Mouse (Mus musculus) large intestine, adult 2 months (tissue): ENCODE results near the gene Bcar3. TPM values are rescaled to one million over a fixed set of nuclear protein-coding genes. Genes with fewer than 3 reads are reported as not detected.

Source experiments
- DNase-seq: peaks from one replicate; pipeline ENCODE4 v3.0.0-alpha.2; 2012; ENCODE audit warnings: low read depth, low spot score
- WGBS: fragments of 180-500 bp; shearing (Covaris S2); methylation state at CpG from one replicate; pipeline ENCODE4 v1.1.7; 2018; 5-methylcytosine and 5-hydroxymethylcytosine counted together
- polyA plus RNA-seq: library from polyadenylated mRNA; depleted of rRNA; stranded (reverse); fragments of >200 nt; gene quantifications from 2 replicates; pipeline ENCODE4 v1.2.3, GENCODE M21; 2012

Gene Bcar3
- polyA plus RNA-seq, 1 experiment: 50.9 TPM

DNA sequence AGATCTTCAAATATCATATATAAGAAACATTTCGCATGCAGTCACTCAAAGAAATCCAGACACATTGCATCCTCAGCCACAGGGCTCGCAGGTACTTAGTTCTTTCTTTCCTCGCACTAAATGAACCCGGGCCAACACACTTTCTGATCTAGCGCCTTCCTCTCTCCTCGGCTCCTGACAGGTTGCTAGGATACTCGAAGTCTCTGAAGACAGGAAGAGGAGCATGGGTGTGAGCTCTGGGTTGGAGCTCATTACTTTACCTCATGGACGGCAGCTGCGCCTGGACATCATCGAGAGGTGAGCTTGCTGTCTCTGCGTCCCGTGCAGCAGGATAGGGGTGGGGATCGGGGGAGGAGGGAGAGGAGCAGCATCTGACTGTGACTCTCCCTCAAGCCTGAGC is 225.1 kb downstream of the Bcar3 start:
- DNase-seq: no peak
- WGBS: 79% methylated on average over 13 of the region's 13 CpGs

DNA sequence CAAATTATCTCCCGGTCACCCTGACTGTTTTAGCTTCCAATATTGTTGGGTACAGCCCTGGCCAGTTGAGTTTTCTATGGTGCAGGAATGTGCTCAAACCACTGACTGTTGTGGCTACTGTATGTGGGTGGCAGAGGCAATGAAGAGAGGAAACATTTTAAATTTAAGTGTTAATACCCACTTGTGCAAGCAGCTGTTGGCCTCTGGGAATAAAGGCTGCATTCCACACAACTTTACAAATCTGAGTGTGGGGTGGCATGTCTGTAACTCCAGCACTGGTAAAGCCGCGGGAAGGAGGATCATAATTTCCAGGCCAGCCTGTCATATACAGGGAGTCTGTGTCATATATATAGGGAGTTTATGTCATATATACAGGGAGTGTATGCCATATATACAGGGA is 226.4 kb downstream of the Bcar3 start:
- 84% methylated on average over 3 of the region's 3 CpGs for WGBS
- no peak for DNase-seq

DNA sequence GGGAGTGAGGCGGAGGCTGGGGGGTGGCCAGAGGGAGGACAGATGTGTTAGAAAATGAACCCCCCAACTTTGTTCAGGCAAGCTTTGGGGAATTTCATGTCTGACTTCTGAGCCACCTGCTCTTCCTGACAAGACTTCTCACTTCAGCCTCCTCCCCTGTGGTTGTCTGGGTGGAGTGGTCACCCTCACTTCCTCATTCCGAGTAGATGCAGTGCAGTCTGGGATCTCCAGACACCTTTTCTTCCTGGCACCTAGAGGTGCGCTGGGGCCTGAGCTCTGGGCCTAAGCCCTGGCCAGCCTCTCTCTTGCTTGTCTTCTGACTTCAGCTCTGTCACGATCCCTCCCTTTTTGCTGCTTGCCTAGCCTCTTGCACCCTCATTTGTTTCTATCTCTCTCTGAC is 226.9 kb downstream of the Bcar3 start:
- 71% methylated on average over 4 of the region's 4 CpGs for WGBS
- no peak for DNase-seq

DNA sequence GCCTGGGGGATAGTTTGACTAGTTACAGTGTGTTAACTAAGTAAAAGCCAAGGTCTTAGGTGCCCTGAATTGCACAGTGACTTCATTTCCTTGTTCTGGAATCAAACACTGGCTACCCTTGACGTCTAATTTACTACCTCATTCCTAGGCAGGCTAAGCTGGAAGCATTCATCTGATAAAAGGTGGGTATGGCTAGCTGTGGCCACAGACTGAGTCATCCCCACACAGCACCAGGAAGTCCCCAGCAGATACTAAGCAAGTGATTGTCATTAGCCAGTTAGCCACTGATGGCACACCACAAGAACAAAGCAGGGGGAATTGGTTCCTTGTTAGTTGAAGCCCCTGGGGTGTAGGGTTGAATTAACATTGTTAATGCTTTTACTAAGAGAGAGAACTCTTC is 227.4 kb downstream of the Bcar3 start:
- WGBS: 19% methylated on average over 1 of the region's 1 CpGs
- no peak for DNase-seq

DNA sequence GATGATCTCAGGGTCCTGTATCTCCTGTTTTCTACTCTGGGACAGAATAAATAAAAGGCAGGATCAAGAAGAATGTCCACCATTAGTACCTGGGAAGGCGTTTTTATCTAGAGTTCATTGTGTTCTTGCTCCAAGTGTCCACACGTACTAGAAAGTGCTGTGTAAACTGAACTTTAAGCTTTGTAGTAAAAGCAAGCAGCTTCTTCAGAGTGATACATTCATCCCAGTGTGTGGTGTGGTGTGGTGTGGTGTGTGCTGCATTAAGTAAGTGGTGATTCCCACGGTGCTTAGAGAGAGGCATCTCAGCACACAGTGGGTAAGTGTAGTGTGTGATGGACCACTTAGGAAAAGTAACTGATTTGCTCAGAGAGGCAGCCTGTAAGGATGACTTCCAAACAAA is 234.5 kb downstream of the Bcar3 start:
- DNase-seq: no peak

DNA sequence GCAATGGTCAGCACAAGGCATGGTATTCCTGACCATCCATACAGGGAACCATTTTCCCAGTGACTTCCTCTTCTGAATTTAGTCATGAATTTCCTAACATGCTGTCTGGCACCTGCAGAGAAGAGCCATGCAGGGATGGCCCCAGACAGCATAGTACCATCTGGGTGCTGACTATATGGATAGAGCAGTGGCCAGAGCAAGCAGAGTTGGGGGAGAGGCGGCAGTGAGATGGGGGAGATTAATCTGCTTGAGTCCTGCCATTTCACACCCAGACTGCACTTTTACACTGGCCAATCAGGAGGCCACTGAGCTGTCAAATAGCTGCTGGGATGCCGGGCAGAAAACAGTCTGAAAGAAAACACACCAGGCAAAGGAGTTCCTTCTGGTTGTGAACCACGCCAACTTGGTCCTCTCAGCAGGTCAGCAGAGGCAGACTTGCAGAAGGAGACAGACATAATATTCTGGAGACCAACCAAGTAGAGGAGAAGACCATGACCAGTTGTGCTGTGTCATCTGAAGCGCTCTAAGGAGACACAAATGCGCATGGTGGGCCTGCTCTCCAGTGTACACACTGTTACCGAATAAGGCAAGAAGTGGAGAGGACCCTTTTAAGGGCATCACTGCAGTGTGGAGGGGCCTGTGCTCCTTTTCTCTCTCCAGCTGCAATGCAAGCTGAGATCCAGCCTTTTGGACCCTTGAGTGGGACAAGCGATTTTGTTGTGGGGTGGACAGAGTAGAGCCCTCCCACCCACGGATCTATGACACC is 242.2 kb downstream of the Bcar3 start:
- WGBS: 84% methylated on average over 8 of the region's 8 CpGs
- no peak for DNase-seq

More for the DNA sequence above, 234.5 kb downstream of the Bcar3 start:
- WGBS: 51% methylated on average over 3 of the region's 3 CpGs

DNA sequence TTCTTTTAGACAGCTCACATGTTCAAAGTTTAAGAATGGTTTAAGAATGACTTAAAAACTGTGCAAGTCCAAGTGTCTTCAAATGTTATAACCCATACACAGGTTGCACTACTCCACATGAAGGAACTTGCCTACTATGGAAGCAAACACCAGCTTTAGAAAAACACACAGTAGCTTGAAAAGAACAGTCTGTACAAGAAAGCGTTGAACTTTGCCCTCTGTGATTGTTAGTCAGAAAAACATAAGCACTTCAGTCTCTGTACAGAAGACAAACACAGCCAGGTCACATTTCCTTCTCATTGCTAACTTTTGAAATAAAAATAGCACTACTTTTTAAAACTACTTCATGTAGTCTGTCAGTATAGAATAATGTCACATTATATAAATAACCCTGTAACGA is 244.9 kb downstream of the Bcar3 start:
- no peak for DNase-seq
- WGBS: 39% methylated on average over 2 of the region's 2 CpGs

DNA sequence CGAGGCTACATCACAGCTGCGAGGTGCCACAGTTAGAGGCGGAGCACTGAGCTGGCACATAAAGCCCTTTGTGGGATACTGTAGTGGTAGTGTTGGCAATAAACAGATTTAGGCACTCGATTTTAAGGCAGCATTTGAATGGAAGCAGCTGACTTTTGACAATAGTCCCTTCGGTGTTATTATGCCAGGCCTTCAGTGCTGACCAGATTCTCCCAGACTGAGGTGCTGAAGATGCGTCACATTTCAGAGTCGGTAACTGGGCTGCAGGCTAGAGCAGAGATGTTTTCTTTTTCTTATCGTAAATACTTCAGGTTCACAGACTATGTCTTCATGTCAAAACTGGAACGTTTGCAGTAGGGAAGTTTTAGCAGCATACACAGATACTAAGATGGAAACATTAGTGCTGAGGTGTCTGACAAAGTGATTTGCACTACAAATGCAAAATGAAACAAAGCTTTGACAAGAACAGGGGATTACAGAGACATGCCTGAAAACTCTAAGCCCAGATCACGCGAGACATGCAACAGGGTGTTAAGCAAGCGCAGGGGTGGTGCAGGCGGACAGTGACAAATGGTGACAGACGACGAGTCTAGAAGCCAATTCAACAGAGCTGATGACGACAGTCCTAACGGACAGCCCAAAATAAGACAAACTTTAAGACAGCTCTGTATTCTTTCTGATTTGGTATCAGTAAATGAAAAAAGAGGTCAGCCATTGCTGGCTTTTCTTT is 246.2 kb downstream of the Bcar3 start:
- DNase-seq: no peak
- 77% methylated on average over 17 of the region's 17 CpGs for WGBS

DNA sequence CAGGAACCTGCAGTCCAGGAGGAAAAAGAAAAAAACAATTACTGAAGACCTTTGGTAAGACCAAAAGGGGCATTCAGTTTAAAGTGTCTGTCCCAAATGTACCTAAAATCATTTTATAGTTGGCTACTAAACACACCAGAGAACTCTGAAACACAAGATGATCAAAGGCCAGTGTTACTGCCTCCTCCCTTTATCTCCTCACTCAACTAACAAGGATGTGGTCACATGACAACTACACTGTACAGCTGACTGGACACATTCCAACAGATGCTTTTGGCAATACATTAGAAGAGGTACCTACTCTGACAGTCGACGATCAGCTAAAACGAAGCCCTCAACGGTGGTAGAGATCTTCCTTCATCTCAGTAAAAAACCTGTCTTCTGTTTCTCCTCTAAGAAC is 247.0 kb downstream of the Bcar3 start:
- no peak for DNase-seq
- WGBS: 61% methylated on average over 4 of the region's 4 CpGs

DNA sequence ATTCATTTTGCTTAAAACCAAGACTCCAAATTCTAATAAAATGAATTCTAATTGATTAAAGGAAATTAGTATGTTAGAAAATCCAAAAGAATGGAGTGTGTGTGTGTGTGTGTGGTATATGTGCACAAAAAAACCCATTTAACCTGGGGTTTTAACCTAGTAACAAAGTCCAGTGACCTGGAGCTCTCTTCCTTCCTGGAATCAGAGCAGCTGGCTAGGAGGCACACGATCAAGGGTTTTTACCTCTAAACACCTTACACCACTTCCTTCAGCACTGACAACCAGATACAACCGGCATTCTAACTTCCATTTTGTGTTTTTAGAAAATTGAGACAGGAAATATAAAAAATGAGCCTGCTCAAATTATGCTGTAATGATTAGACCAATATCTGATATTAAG is 251.4 kb downstream of the Bcar3 start:
- DNase-seq: no peak

DNA sequence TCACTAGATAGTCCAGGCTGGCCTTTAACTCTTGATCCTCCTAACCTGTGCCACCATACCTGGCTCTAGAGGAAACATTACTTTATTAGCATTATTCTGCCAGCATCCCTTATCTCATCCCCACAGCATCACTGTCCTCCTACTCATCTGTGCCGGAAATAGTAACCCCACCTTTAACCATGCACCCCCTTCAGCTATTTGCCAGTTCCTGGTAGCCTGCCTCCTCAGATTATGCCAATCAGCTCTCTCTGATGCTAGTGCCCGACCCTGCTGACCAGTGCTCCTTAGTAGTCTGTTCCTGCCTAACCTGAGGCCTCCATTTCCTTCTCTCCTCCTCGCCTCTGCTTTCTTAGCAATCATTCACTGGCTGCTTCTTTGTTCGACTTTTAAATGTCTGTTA is 253.5 kb downstream of the Bcar3 start:
- WGBS: 75% methylated on average over 4 of the region's 4 CpGs
- no peak for DNase-seq

More for the DNA sequence above, 251.4 kb downstream of the Bcar3 start:
- WGBS: 57% methylated on average over 2 of the region's 2 CpGs

DNA sequence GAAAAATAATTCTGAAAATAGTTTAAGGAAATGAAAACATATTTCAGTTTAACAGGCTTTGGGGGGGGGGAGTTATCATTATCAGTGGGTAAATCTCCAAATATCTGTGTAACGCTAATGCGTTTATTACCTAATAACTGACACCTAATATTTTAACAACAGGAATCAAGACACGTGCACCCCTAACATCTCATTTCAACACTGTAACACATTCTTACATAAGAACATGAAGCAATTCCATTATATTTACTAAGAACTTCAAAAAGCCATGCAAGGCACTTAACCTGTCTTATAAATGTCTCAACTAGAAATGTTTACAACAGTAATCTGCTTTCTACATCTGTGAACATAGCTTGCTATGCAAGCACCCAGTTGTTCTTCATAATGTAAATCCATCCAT is 257.2 kb downstream of the Bcar3 start:
- DNase-seq: no peak
- 92% methylated on average over 3 of the region's 3 CpGs for WGBS

DNA sequence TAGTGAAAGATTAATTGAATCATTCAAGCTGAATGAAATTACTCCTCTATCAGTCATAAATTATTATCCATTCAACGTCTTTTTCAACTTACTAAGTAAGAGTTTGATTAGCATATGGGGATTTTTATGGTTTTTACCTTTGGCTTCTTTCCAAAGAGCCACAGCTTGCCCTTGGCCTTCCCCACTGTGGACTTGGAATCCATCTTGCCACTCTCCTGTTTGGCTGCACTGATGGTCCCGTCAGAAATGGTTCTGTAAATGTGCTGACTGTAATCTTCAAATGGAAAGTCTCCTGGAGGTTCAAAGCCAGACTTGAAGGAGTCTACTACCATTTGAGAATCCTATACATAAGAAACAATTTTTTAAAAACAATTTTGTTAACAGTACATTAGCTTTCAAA is 263.8 kb downstream of the Bcar3 start:
- no peak for DNase-seq
- 49% methylated on average over 2 of the region's 2 CpGs for WGBS

DNA sequence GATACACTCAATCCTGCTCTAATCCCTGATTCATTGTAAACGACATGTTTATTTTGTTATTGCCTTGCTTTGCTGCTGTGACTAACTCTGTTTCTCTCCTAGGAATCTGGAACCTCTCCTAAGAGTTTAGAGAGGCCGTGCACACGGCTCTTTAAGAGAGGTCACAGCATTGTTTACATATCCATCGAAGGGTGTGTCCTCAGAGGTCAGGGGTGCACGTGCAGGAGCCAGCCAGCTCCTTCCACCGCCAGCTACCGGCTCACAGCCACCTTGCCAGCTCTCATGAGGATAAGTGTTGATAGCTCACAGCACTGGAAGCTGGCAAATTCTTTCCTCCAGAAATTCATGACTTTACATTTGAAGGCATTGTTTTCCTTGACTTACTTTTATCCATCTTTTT is 271.3 kb downstream of the Bcar3 start:
- peak; percentile 35 for DNase-seq
- WGBS: 19% methylated on average over 7 of the region's 7 CpGs

DNA sequence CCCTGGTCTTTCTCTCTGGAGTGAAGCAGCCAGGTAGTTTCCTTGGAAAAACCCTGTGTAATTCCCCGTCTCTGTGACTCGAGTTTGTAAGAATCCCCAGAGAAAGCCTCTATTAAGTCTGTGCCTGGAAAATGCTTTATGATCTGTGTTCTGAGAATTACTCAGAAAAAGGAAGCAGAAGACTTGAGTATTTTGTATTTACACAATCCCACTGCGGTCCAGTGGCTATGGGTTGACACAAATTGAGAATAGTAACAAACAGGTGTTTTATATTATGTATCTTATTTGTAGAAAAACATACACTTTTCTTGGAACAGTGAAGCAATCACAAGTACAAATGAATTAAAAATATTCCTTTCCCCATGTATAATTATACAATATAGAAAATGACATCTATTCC is 272.2 kb downstream of the Bcar3 start:
- DNase-seq: no peak
- 57% methylated on average over 3 of the region's 3 CpGs for WGBS

DNA sequence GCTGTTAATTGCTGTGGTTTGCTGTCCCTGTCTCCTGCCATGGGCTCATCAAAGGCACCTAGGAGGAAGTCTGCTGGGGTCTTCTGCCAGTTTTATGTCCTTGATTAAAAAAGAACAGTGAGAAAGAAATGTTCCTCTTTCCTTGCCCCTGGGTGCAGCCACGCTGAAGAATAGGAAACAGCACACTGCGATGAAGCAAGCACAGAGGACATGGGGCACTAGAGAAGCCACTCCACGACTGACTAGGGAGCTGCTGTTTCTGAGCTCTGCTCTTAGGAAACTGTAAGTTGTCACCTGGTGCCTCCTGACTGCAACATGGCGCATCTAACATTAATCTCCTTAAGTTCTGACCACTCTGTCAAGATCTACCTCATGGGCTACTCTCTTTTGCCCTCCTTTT is 272.6 kb downstream of the Bcar3 start:
- no peak for DNase-seq
- 62% methylated on average over 4 of the region's 4 CpGs for WGBS

DNA sequence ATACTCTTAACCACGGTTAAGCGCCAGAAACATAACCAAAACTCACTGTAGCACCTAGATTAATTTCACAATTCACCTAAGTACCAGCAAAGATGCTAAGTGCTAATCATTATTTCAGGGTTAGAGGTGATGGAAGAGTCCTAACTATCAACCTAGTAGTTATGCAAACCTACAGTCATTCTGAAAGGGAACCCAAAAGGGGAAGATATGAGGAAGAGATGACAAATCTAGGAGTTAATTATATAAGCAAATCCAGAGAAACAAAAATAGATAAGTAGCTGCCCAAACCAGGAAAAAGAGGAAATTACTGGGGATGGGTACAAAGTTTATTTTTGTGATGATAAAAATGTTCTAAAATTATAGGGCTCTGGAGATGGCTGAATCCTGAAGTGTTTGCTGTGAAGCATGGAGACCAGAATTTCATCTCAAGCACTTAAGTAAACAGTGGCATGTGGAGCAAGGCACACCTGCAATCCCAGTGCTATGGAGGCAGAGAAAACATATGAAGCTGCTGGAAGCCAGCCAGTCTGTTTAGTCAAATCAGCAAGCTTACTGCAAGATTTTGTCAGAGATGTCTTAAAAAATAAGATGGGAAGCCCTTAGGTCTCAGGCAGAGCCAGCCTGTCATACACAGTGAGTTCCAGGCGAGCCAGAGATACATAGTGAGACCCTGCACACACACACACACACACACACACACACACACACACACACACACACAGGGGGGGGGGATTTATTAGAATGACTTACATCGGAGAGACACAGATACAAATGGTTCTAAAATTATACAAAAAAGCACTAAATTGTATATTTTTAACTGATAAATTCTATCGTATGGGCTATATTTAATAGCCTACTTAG is 279.7 kb downstream of the Bcar3 start:
- WGBS: 90% methylated on average over 5 of the region's 5 CpGs
- no peak for DNase-seq

DNA sequence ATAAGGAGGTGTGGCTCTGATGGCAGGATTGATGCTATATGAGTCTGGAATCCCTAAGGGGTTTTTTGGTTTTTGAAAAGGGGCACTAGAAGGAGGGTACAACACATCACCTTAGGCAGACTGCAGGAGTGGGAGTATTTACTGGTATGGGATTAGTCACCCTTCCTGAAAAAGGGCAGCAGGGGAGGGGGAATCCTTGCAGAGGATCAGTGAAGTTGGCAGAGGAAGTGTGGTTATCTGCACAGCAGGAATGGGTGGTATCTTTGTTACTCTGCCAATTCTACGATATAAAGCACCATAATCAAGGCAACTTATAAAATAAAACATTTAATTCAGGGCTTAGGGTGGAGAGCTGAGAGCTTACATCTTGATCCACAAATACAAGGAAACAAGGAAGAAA is 281.0 kb downstream of the Bcar3 start:
- DNase-seq: no peak
- WGBS: 48% methylated on average over 1 of the region's 1 CpGs

DNA sequence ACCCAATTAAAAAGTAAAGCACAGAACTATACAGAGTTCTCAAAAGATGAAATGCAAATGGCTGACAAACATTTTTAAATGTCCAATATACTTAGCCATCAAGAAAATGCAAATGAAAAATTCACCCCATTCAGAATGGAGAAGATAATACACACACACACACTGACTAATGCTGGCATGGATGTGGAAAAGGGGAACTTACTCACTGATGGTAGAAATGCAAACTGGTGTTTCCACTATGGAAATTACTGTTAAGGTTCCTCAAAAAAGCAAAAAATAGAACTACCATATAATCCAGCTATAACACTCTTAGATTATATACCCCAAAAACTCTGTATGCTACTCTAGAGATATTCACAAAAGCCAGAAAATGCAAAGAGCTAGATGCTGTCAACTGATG is 283.4 kb downstream of the Bcar3 start:
- no peak for DNase-seq
